Mouse (Mus musculus) kidney, adult 2 months (tissue): Measurements from ENCODE around the gene Hdgf.

Experiments used
- CTCF ChIP-seq: fragments of 200-500 bp; conservative IDR thresholded peaks from 2 replicates; pipeline ENCODE4 v1.5.1; 2011; ENCODE audit warnings: low read depth, mild to moderate bottlenecking, control low read depth, low read length, moderate library complexity, mixed read lengths; ENCODE audit not compliant: insufficient read depth, insufficient read length
- POLR2A ChIP-seq: fragments of 200-500 bp; IDR thresholded peaks from one replicate; pipeline ENCODE4 v1.6.1; 2011; ENCODE audit warnings: low read depth, low read length, control low read depth

DNA sequence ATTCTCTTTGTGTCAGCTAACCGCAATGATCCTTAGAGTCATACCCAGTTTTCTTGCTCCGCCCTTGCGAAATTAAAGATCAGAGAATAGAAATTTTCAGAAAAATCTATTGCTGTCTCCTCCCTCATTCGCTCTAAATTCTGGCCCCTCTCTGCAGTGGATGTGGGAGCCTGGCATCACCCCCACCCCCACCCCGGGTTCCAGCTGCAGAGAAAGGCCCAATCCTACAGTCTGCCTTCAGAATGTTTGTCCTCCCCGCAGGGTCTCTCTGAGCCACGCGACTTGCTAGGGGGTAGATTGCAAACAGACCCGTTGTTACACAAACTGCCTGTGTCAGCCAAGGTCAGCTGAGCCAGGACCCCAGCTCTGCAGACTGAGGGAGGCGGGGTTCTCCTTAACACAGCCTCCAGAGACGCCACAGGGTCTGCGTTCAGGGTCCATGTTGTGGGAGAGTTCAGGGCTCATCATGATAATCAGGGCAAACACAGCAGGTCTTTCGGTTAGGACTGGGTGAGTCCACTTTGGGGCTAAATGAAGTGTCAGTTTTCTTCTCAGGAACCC, 43.9 kb downstream of the Hdgf start:
- TF ChIP-seq CTCF (no peak), POLR2A (no peak)
